Mouse (Mus musculus) ovary, postnatal 36 days (tissue): ENCODE data around the gene Derl2.

ENCODE experiments used
- DNase-seq: peaks from one replicate; pipeline ENCODE4 v3.0.0; 2022; ENCODE audit warnings: low spot score, mixed read lengths

The Derl2 gene

DNA sequence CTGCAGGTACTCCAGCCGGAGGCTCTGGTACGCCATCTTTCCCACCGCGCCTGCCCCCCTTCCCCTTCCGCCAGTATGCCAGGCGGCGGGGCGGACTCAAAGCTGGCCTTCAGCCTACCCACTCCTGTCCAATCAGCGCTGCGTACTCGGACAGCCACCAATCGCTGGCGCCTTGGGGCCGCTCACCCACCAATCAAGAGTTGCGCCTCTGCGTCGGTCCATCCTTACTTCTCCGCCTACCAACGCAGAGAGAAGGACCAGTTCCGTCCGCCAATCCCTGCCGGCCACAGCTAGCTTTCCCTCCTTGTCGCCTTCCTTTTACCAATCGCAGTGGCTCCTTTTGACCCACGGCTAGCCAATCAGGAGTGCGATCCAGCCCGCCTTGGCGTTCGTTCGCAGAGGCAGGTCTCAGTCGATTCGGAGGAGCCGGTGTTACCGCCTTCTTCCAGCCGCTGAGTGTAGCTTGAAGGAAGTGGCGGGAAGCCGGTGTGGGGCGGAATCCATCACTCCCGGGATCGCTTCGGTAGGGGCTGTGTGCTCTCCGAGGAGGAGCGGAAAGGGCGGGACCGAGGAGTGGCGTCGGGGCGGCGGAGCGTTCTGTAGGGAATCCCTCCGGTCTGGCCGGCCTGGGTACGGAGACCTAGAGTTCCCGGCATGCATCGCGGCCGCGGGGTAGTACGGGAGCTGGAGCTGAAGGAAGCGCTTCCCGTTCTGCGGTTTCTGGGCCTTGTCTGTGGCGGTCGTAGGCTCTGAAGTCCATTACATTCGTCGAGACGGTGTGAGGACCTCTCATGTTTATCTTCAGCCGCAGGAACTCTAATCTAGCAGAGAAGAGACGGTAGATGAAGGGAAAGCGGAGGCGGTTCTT is at the start of gene Derl2, which contains the start of gene Mis12:
Derl2 (minus strand) TSS at position 641 of the 868 bp plus-strand sequence.
Mis12 (plus strand) TSS at position 411 of the 868 bp plus-strand sequence.
- peak; percentile 97 for DNase-seq

DNA sequence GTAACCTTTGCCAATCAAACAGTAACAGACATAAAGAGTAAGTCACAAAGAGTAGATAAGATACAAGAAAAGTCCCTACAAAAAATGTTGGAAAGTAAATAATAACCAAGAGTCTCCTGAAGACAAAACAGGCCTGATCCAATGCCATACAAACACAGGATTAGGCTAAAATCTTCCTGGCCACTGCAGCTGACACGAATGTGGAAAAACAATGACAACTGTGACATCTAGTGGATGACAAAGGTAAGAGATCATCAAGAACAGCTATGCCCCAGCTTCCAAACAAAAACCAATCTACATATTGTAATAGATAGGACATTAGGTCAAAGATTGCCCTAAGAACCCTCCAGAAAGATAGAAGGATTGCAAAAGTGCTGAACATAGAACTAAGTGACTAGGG is 32.9 kb upstream of the Derl2 start:
- DNase-seq = no peak

DNA sequence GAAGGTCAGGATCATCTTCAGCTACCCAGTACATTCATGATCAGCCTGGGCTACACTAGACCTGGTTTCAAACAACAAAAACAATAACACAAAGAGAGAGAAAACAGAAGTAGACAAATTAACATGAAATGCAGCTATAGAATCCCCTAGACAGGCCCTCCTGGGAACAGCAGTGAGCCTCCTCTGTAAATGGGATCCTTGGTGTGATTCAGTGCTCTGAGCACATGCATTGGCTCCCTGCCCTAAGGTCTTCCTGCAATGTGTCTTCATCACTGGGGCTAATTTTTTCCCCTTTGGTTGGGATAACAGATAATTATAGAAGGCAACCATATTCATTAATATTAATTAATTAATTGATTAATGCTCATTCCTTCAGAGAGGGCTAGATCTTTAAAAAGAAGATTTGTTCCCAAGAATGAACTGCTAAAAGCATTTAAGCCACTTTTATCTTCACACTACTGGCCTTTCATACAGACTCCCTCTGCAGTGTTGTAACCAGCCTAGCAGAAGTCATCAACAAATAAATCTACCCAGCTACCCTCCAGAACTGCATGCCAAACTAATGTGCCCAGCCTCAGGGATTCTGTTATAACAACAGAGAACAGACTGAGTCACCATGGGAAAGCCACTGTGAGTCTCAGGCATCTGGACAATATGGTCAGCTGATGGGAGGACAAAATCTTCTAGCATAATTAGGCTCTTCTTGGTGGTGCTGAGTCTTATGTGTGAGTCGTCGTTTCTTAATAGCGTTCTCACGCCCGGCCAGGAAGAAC is 20.1 kb upstream of the Derl2 start:
- no peak for DNase-seq

DNA sequence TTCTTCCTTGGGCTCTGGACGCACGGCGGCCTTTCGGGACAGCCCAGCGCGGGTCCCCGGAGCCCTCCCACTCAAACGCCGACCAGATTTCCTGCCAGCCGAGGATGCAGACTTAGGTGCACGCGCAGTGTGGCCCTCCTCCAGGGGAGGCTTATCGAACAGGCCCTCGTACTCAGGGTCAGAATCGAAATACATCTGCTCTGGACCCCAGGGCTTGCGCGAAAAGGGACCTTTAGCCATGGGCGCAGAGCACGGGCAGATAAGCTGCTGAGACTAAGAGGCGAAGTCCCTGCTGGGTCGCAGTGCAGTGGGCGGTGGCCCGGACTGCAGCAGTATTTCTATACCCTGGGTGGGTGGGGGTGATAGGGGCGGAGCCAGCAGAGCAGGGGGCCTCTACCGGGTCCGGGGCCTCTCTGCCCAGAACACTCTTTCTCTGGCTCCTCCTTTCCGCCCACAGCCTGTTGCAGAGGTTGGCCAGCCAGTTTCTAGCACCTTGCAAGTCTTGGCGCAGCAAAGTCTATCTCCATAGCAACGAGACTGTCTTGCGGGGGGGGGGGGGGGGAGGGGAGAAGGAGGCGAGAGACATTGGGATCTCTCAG is 13.6 kb upstream of the Derl2 start, which contains the start of gene 6330403K07Rik:
6330403K07Rik (minus strand) TSS at position 351 of the 599 bp plus-strand sequence.
- peak; percentile 48 for DNase-seq

DNA sequence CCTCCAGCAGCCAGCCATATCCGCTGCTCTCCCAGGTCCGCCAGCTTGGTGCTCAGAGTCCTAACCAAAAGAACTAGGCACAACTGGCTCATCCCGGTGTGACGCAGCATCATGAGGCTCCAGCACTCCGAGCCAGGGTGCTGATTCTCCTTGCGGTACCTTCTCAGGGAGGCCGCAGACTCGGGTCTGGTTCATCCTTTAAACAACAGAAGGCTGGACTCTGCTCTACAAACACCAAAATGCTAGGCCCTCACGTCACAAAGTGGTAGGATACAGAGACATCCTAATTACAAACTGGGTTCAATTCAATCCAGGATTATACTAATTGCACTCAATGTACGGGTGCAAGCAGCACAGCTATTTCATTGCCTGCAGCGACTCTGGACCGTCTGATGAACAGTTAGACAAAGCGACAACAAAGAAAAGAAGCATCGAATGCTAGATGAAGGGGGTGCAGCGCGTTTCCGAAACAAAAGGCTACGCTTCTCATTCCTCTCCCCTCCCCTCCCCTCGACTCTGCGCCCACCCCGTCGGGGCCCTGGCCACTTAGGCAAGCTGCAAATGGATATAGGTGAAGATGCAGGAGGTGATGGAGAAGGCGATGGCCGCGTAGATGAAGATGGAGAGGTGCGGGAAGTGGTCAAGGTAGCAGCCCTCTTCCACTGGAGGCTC is 13.0 kb upstream of the Derl2 start:
- DNase-seq = no peak

DNA sequence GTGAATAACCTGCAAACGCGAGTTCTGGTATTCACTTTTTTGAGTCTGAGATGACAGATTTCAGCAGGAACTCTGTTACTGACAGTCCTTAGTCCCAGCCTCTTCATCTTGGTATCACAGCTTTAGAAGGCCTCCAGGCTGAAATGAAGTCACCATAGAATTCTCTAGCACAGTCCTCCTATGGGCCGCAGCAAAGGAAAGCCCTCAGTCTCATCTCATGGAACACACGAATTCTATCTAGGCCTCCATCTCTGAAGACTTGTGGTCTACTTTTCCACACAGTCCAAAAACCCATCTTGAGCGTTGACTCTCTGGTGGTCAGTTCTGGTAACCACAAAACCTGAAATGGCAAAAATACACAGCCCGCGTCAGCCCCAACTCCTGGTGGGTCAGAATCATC is 12.4 kb upstream of the Derl2 start:
- no peak for DNase-seq

DNA sequence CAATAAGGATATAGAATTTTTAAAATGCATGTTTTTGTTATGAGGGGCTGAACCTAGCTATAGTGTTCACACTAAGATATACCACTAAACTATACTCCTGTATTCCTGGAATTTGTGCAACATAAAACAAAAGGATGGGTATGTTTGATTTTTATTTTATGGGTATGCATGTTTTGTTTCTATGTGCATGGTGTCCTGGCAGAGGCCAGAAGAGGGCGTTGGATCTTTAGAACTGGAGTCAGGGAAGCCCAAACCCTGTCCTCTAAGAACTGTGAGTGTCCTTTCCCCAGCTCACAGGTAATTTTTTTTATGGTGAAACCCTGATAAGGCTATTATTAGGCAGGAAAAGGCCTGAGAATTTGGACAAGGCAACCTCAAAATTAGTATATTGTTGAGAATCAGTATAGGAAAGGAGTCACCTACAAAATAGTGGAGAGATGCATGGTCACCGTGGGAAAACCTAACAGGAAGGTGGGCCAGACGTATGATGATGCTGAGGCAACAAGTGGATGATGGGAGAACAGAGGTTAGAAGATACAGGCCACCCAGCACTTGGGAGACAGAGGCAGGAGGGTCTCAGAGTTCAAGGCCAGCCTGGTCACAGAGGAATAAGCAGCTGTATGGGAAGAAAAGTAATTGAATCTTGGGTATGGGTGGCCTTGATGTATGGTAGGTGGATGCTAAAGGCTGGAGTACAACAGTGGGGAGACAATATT is 9.9 kb upstream of the Derl2 start:
- no peak for DNase-seq

DNA sequence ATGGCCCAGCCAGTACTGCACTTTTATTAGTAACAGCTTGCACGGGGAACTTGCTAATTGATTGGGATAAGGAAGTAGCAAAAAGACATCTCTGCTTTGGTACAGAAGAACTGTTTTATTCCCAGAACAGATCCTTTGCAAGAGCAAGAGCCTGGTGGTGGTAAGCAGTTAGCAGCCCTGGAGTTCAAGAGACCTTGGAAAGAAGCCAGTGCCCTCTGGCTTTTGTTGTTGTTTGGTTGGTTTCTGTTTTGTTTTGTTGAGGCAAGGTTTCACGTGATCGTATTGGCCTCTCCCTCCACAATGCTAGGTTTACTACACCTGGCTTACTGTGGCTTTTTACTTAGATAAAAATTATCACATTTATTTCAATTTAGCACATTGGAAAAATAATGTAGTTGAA is 8.6 kb upstream of the Derl2 start:
- DNase-seq = no peak

DNA sequence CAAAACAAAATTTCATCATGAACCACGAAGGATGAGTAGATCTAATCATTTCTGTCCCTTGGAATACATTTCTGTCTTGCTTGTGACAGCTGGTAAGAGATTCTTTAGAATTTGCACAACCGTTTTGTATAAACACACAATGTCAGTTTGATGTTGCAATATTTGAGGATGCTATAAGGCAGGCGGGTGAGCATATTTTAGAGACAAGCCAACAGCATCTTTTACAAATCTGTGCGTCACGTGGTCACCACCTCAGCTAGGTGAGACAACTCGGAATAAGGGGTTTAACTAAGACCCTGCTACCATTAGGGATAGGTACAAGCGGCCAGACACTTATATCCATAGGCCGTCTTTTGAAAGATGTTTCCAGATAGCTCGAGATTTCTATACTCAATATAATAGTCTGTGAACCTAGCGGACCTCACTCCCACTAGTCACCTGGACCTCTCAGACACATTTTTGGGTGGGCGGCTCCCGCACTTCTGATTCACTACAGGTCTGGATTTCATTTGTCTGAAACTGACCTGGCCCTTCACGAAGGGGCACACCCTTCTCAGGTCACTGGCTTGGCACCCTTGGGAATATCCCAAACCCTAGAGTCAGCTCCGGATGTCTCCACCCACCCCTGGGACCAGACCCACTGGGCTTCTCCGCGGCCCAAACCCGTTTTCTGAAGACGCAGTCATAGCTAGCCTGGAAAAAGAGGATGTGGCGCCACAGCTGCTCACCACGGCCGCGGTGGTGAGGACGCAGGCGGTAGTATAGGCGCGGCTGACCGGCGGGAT is 1.0 kb downstream of the Derl2 start:
- no peak for DNase-seq

DNA sequence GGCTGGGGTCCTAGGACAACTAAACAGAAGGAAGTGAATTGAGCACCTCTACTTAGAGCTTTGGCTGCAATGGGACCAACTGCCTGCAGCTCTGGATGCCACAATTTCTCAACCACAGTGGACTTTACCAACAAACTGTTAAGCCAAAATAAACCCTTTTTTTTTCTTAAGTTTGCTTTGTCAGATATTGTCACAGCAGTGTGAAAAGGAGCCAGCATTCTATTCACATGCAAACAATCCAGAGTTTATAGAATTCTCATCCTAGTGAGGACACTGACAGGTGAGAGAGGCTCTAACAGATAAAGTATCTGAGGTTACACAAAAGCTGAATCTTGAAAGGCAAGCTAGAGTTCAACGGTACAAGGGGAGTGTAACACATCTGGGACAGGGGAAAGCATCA is 2.6 kb downstream of the Derl2 start:
- no peak for DNase-seq

DNA sequence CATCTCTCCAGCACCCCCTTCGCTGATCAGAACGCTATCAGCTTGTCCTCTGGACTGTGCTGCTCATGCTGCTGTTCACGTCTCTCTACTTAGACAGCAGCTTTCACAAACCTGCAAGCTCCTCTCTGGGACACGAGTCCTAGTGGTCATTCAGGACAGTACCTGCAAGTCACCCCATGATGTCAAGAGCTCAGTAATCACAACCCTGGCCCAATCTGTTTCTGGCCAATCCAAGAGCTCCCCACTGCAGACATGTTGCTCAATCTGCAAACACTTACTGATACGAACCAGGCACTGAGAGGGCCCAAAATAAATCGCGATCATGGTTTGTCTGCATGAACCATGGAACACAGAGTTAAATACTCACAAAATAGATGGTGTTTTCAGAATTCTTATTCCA is 6.9 kb downstream of the Derl2 start:
- DNase-seq = no peak

DNA sequence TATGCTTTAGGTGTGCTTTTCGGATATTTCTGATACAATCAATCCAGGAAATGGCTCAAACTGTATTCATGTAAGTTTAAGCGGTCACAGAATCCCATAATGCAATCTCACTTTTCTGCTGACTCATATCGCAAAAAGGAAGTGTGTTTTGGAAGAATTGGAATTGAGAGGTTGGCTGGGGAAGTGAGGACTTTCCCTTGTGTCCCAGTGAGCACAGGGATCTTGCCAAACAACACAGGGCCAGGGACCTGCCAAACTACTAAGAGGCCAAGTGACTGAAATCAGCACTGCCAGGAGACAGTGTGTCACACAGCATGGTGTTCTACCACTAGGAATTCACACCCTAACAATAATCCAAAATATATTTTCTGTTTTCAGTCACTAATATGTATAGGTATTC is 11.3 kb downstream of the Derl2 start:
- no peak for DNase-seq

DNA sequence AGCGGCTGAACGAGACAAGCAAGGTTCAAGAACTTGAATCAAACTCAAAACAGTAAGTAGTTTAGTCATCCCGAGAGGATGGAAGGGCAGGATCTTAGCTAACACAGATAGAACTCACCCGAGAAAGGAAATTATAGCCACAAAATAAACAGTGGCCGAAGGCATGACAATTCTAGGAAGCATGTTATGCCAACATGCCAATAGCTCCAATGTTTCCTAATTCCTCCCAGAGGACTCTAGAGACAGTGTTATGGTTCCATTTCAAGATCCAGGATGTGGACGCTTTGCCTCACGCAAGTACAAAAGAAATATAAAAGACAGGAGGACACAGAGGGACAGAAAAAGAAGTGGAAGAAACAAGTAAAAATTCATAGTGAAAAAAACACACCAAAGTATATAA is 11.8 kb downstream of the Derl2 start:
- DNase-seq = no peak

DNA sequence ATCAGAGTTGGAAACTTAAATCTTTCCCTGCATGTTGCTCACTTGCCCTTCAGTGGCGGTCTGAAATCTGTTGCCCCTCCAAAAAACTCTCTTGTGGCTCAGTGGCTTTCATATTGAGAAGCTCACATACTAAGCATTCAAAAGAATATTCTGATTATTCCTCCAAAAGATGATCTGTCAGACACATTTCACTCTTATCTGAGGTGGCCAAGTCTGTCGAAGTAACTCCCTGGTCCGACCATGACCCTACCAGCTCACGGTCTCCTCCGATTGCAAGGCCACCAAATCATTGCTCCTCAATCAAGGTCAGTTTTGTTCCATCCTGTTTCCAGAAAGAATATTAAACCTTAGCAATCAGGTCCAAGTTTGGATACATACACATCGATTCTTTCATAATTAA is 12.6 kb downstream of the Derl2 start:
- no peak for DNase-seq

DNA sequence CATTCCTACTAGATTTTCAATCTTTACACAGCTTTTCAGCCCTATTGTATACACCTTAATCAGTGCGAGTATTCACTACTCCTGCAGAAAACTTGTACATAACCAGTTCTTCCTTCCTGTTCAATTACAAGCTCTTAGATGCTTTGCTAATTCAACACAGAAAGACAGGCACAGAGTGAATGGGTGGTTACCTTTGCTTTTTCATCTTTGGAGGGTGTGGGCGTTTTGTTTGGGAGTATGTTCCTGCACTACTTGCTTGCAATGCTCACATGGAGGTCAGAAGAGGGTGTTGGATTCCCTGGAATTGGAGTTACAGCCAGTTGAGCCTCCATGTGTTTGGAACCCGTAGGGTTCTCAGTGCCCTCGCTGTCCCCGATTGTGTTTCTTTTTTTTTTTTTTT is 14.6 kb downstream of the Derl2 start:
- DNase-seq = no peak

DNA sequence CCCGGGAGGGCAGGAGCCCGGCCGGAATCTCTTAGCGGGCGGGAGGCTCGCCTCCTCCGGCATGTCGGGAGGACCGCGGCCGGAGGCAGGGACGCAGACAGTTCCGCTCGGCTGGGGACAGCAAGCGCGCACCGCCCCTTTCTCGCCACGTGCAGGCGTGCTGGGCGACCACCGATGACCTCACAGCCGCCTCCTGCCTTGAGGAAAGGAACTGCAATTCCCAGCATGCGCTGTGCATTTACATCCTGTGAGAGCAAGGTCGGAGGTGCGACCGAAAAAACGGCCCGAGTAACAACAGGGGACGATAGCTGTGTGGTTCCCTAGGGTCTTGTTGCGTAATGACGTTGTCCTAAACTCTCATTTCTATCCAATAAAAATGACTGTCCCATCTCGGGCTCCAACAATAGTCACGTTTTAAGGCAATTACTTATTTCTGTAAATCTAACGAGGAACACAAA is 15.3 kb downstream of the Derl2 start, which contains the start of gene Dhx33:
Dhx33 (minus strand) TSS at position 122 of the 458 bp plus-strand sequence.
- peak; percentile 96 for DNase-seq

DNA sequence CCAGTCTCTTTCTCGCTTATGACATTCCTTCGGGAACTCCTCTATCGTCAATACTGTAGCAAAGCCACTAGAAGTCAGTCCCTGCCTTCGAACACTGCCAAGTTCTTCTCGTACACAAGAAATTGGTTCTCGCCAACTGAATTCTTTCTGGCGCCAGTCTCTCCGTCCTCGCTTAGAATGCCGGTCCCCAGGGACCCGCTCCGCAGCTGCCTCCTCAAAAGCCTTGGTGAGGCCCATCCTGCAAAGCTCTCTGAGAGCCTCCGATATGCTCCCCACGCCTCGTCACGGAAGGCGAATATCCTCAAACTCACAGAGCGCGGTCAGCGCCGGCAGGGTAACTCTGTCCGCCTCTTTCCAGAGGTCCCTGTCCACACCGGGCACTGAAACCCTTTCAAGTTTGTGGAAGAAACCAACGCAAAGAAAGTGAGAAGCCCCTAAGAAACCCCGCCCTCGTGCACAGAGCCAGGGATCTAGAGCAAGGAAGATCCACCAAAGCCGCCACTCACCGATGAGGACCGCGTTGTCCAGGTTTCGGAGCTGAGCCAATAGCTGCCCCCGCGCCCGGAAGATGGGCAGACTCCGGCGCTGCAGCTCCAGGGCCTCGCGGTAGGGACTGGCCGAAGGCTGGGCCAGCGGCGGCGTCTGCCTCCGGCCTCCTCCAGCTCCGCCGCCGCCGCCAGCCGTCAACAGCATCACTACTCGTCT is 15.9 kb downstream of the Derl2 start:
- DNase-seq = no peak

DNA sequence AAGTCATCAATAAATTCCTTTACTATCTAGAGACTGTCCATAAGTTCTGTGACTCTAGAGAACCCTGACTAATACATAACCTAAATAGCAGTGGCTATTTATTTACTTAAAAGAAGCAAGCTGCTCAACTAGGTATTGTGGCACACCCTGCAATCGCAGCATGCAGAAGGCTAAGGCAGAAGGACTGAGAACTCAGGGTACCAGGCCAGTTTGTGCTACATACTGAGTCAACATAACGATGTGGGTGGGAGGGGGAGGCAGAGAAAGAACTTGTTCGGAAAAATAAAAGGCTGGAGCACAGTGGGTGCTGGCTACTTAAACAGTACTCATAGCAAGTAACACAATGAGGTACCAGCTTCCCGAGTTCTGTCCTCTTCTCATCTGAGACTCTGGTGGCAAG is 18.5 kb downstream of the Derl2 start:
- no peak for DNase-seq

DNA sequence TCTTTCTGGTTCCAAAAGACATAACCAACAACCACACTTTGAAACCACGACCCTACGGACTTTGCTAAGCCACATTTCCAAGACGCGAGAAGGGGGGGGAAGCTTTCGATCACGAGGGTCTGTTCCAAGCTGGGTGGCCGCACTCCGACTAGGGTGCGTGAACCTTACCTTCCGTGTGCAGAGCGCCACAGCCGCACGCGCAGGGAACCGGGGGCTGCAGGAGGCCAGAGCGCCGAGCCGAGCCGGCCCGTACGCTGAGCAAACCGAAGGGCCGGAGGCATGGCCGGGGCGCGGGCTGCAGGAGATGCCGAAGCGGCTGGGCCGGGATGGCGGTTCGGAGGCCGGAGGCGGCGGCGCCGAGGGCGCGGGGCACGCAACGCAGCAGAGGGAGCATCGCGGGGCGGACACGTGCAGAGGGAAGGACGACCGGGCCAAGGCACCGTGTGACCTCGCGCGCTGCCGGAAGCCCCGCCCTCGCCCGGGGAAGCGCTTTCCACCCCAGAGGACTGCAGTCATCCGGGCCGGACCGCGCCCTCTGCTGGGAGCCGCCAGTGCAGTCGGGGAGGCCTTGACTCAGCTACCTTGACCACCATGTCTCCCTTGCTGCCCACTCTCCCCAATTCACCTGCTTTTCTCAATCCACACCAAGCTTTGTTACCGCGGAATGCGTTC is 36.9 kb downstream of the Derl2 start, which contains the start of gene C1qbp:
C1qbp (minus strand) TSS at position 470 of the 672 bp plus-strand sequence.
- peak; percentile 95 for DNase-seq
